Mouse (Mus musculus) lung, adult 2 months (tissue): Measurements from ENCODE around the gene Foxj3.

Source experiments
- CTCF ChIP-seq: fragments of 200-500 bp; IDR thresholded peaks from 2 replicates; pipeline ENCODE4 v1.5.1; 2011; ENCODE audit warnings: mild to moderate bottlenecking, low read length, control low read depth; ENCODE audit not compliant: insufficient read depth
- POLR2A ChIP-seq: fragments of 200-500 bp; IDR thresholded peaks from 2 replicates; pipeline ENCODE4 v1.6.1; 2011; ENCODE audit warnings: low read depth, mild to moderate bottlenecking, control low read depth, low read length, borderline replicate concordance; ENCODE audit errors: extremely low read depth

DNA sequence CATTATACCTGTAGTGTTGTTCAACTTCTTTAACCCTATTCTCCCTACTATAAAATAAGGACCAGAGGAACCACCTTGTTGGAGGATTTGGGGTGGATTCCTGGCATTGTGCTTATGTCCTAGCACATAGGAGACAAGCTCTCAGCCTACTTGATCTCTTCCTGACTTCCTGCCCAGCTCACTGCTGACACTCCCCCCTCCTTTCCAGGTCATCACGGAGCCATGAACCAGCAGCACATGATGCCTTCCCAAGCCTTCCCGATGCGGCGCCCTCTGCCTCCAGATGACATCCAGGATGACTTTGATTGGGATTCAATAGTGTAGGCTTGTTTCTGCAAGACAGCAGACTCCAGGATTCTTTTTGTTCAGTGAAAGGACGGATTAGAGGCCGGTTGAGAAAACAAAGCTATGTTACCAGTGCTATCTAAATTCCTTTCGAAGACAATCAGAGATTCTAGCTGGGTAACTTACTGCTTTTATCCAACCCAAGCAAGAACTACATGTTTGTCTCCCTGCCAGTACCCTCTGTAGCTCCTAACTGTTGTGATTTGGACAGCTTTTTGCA is 89.4 kb downstream of the Foxj3 start:
- TF ChIP-seq CTCF (no peak), POLR2A (no peak)
